Mouse (Mus musculus) bone marrow macrophage, adult 2 months (primary cell): ENCODE data around the gene Kcna1. TPM values are rescaled to one million over a fixed set of nuclear protein-coding genes. Genes with fewer than 3 reads are reported as not detected.

Experiments
- H3K27ac ChIP-seq: 2 replicates; pipeline ENCODE4 v1.5.1; 2012; ENCODE audit warnings: low read depth, low read length; ENCODE audit not compliant: insufficient read depth
- H3K4me1 ChIP-seq: 2 replicates; pipeline ENCODE4 v1.6.1; 2012; ENCODE audit warnings: low read length; ENCODE audit not compliant: control insufficient read depth, insufficient read depth
- H3K4me3 ChIP-seq: 2 replicates; pipeline ENCODE4 v1.5.1; 2012; ENCODE audit warnings: mild to moderate bottlenecking, low read length, moderate library complexity; ENCODE audit not compliant: insufficient read depth
- CTCF ChIP-seq: IDR thresholded peaks from 2 replicates; pipeline ENCODE4 v1.5.1; 2012; ENCODE audit warnings: low read depth, mild to moderate bottlenecking, low read length, moderate library complexity
- POLR2A ChIP-seq: IDR thresholded peaks from 2 replicates; pipeline ENCODE4 v1.6.1; 2012; ENCODE audit warnings: mild to moderate bottlenecking, low read depth, low read length, borderline replicate concordance
- polyA plus RNA-seq: library from polyadenylated mRNA; stranded (reverse); fragments of >200 nt; gene quantifications from 2 replicates; pipeline ENCODE4 v1.2.4, GENCODE M21; 2012; ENCODE audit not compliant: missing spikeins, insufficient read depth, insufficient read length

Gene Kcna1
- not detected in 2 replicates for polyA plus RNA-seq

DNA sequence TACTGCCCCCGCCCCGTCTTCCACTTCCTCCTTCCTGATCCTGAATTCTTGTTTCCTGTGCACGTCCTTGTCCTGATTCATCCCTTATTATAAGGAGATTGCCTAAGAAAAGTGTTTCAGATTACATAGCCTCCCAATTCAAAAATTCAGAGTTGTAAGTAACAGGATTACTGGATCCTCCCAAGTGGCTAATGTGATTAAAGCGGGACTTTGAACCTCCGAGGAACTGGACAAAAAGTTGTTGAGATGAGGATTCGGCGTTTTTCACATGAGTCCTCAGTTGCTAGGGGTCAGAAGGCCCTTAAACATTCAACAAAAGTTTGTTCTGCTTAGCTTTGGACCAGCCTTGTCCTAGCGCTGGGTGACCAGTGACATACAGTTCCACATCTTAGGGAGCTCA is at the start of gene Kcna1:
Gene Kcna1, minus strand, starts transcription at position 4 of the 400 bp plus-strand sequence.
- H3K27ac ChIP-seq = no peak within 1 kb of the TSS
- H3K4me1 ChIP-seq = no peaks in the 10 kb centered on the region
- H3K4me3 ChIP-seq = no peak within 1 kb of the TSS
- TF ChIP-seq POLR2A = no peak

DNA sequence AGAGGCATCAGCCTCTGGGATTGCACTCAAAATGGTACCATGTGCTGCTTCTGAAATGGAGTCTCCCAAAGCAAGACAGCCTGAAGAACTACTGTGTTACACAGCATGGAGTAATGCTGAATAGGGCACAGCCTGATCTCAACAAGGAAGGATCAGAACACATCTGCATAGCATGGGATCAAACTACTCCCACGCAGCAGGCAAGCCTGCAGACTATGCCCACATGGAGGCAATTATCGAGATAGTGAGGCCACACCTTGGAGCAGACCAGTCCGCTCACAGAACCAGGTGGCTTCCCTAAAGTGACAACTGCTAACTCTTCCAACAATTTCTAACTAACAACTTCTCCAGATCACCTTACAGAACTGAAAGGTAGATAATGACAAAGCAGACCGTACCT is 40.9 kb upstream of the Kcna1 start:
- H3K4me3 ChIP-seq = no peak overlapping the region
- no peaks in the 10 kb centered on the region for H3K4me1 ChIP-seq
- TF ChIP-seq POLR2A = no peak
- no peak for TF ChIP-seq CTCF
- no peak overlapping the region for H3K27ac ChIP-seq

GRCm38 (mm10) chr6:126685135-126685534 is 39.0 kb upstream of the Kcna1 start:
- no peak for TF ChIP-seq CTCF
- no peak for TF ChIP-seq POLR2A
- Histone ChIP-seq H3K27ac (no peak overlapping the region), H3K4me1 (no peaks in the 10 kb centered on the region), H3K4me3 (no peak overlapping the region)

DNA sequence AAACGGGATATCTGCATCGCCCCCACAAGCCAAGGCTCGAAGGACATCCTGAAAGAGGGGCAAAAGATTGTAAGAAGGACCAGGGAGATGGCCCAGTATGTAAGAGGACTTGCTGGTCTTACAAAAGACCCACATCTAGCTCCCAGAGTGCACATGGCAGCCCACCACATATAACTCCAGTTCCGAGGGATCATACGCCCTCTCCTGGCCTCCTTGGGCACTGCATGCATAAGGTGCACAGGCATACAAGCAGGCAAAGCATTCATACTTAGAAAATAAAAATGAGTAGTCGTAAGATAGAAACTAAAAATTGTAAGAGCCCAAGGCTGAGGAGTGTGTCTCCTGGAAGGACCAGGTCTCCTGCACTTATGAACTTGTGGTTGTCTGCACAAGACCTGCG is 32.8 kb upstream of the Kcna1 start:
- no peak overlapping the region for H3K4me3 ChIP-seq
- H3K4me1 ChIP-seq = no peaks in the 10 kb centered on the region

GRCm38 (mm10) chr6:126667001-126667400 is 20.8 kb upstream of the Kcna1 start:
- Histone ChIP-seq H3K4me3 (no peak overlapping the region), H3K27ac (no peak overlapping the region)
- TF ChIP-seq CTCF (no peak), POLR2A (no peak)

More for the DNA sequence above, 32.8 kb upstream of the Kcna1 start:
- no peak for TF ChIP-seq CTCF
- no peak for TF ChIP-seq POLR2A
- no peak overlapping the region for H3K27ac ChIP-seq

GRCm38 (mm10) chr6:126666091-126666490 is 19.9 kb upstream of the Kcna1 start:
- TF ChIP-seq POLR2A (no peak), CTCF (no peak)
- H3K27ac ChIP-seq = no peak overlapping the region
- no peak overlapping the region for H3K4me3 ChIP-seq
- no peaks in the 10 kb centered on the region for H3K4me1 ChIP-seq

More at GRCm38 (mm10) chr6:126667001-126667400, 20.8 kb upstream of the Kcna1 start:
- no peaks in the 10 kb centered on the region for H3K4me1 ChIP-seq

GRCm38 (mm10) chr6:126664569-126664968 is 18.4 kb upstream of the Kcna1 start:
- no peak overlapping the region for H3K4me3 ChIP-seq
- H3K4me1 ChIP-seq = no peaks in the 10 kb centered on the region
- H3K27ac ChIP-seq = no peak overlapping the region
- no peak for TF ChIP-seq CTCF
- TF ChIP-seq POLR2A = no peak

GRCm38 (mm10) chr6:126657646-126658394 is 11.6 kb upstream of the Kcna1 start:
- Histone ChIP-seq H3K27ac (no peak overlapping the region), H3K4me3 (no peak overlapping the region), H3K4me1 (no peaks in the 10 kb centered on the region)
- TF ChIP-seq CTCF = no peak
- no peak for TF ChIP-seq POLR2A

DNA sequence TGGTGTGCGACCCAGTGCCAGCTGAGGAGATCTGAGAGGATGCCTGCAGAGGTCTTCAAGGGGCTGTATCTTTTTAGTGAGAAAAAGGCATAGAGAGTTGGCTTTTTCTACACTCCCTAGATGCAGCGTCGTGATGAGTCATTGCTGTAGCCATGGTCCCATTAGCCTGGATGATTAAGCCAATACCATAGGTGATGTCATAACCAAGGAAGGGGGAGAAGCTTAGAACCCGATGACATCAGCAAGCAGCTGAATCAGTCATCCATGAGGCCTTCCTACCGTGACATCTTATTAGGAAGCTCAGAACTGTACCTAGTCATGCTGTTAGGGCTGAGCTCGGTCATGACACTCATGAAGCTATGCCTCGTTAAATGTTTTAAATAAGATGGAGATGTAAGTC is 7.4 kb upstream of the Kcna1 start:
- TF ChIP-seq POLR2A (no peak), CTCF (no peak)
- Histone ChIP-seq H3K27ac (no peak overlapping the region), H3K4me3 (no peak overlapping the region), H3K4me1 (no peaks in the 10 kb centered on the region)

DNA sequence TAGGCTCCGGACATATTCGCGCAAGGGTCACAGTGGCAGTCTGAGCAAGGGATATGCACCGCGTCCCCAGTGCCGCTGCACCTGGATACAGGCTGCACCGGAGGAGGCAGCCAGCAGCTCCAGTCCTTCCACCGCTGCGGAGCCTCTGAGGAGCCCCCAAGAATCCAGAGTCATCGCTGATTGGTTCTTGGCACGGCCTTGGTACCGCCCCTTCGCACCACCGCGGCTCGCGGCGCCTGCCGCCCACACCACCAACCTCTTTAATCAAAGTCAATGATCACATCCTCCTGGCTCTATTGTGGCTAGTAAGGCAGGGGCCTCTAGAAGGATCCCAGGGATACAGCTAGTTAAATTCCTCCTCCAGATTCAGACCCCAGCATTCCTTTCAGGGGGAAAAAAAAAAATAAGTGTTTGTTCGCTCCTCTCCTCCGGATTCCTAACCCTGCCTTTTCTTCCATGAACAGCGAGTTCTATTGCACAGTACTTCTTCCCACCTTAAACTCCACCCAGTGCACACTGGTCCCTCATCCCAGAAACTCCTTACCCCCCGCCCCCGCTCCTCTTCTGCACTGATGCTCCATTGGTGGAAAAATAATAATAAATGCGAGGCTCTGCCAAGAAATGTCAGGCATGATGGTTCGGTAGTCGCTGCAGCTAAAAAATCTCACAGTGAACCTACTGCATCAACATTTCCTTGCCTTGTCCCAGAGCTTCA is 383 bp downstream of the Kcna1 start:
- Histone ChIP-seq H3K27ac (no peak overlapping the region), H3K4me3 (no peak overlapping the region), H3K4me1 (no peaks in the 10 kb centered on the region)
- TF ChIP-seq CTCF = no peak
- no peak for TF ChIP-seq POLR2A
